Mouse (Mus musculus) layer of hippocampus, adult 18-20 months (tissue): Measurements from ENCODE around the gene Macf1. TPM values are rescaled to one million over a fixed set of nuclear protein-coding genes. Genes with fewer than 3 reads are reported as not detected.
A peak's percentile ranks its signal among the peaks of the same experiment; 100 is the strongest.
"Not testable (repeated sequence)": the region's sequence is repeated elsewhere in the genome, so short reads cannot be mapped to it uniquely, and the experiment has no call there.

Experiments used
- DNase-seq, 2 experiments: peaks; one replicate each; pipeline ENCODE4 v3.0.0; 2022; ENCODE audit warnings: low spot score in 2 of 2
- total RNA-seq, 2 experiments: library from RNA; stranded (reverse); gene quantifications; 2 replicates each; pipeline ENCODE4 v1.2.3; 2021

Gene Macf1
- total RNA-seq, 2 experiments from 2014 or later, result 219 to 233 TPM

DNA sequence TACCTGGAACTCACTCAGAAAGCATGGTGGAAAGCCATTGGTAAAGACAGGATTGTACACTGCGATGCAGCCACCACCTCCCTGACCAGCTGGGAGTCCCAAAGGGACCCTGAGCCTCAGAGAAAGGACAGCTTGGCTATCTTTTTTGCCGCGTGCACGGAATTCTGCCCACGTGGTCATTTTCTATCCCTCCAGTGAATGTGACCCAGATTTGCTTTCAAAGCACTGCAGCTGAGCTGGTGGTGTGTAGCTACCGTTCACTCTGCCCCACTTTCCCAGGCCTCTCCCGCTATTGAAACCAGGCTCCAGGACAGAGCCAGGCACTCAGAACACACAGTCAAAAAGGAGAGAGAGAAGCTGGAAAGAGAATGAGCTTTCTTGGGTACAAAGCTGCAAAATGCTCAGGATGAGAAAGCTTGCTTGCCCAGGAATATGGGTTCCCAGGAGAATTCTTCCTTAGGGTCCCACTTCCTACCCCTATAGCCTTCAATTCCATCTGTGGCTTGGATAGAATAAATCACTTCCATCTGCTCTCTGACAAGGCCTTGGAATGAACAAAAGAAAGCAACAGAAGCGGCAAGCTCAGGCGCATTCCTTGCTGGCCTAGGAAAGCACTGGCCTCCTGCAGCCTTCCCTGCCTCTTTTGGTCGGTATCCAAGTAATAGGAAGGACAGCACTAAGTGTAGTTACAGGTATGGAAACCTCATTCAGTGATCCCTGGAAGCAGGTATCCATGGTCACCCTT is 6.9 kb downstream of the Macf1 start:
- peak; percentile 42 to 63 for DNase-seq

DNA sequence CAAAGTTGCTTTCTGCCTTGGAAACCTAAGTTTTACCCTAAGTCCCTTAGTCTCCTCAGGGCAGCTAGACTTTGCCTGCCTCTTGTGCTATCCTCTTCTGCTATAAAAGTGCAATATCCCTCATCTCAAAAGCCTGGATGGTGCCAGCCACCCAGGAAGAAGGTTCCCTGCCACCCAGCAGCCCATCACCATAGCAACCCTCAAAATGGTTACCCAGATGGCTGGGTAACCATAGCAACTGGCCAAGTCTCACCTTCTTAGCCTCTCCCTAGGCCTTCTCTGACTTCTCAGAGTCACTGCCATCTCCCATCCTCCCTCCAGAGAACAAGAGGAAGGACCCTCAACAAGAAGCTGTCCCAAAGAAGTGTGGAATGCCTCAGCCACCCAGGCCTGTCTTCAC is 13.6 kb downstream of the Macf1 start:
- DNase-seq, result peak; percentile 46 to 75

DNA sequence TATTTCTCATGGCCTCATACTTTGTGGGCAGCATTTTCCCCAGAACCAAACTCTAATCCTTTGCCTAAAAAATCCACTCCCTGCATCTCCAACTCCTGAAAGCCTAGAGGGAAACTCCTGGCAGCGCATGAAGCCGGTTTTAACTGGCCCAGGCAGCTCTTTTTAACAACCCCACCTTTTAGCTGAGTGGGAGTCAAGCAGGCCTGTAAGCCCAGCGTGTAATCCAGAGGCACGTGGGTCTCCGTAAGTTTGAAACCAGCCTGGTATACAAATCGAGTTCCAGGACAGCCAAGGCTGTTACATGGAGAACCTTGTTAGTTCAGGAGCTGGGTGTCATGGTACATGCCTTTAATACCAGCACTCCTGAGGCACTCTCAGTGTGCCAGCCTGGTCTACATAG is 14.5 kb downstream of the Macf1 start:
- DNase-seq, result no peak

DNA sequence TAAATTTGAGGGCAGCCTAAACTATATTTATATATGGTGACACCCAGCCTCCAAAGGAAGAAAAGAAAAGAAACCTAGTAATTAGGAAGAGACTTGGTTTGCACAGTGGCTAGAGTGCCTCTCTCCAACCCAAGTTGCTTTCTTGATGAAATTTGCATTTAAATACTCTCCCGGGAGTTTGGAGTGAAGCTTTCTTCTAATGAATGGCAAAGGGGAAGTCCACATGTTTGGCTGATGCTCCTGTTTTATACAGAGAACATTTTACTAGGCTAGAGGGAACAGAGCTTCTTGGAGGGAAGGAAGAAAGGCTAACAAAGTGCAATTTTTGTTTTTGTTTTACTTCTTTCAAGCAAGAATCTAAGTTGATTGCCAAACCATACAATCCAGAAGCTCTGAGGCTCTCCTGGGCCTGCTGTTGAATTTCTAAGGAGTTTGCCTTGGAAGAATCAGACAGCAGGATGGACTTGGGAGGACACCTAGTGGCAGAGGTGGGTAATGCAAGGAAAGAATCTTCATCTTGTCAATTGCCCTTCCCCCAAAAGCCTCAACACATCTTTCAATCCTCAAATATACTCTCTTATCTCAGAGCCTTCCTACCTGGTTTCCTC is 16.8 kb downstream of the Macf1 start:
- DNase-seq, result peak; percentile 78 to 94

DNA sequence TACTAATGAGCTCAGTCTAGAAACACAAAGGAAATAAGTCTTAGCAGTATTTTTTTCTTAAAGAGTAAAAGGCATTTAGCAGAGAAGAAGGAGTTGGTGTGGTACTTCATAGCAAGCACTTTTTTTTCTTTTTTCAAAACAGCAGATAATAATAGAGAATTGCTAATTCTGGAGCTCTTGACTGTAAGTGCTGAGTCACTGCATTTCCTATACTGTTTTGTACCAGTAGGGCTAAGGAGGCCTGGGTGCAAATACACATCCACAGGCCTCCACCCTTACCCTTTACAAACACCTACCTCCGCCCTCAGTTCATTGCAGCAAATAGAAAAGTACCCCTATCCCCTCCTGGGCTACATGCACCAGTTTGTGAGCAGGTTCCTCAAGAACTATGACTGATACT is 17.6 kb downstream of the Macf1 start:
- no peak for DNase-seq

DNA sequence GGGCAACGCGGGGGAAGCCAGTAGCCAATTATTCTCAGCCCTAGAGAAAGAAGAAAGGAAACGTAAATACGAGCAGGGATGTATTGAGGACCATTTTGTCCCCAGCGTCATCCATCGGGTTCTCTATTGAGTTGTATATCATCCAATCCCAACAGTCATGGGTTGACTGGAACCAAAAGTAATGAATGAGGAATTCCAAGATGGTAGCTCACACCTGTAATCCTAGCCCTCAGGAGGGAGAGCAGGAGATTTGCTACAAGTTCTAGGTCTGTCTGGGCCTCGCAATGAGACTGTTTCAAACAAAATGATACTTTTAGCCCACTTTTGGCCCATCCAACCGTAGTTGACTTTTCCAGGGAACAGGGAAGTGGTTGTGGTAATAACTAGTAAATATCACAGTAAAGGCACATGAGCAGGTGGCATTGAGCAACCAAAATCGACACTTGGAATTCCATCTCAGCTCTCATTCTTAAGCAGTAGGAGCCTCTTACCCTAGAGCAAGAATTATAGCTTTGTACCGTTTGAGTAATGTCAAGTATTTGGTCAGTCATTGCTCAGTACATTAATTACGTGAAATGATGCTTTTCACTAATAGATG is 18.4 kb downstream of the Macf1 start:
- no peak for DNase-seq

DNA sequence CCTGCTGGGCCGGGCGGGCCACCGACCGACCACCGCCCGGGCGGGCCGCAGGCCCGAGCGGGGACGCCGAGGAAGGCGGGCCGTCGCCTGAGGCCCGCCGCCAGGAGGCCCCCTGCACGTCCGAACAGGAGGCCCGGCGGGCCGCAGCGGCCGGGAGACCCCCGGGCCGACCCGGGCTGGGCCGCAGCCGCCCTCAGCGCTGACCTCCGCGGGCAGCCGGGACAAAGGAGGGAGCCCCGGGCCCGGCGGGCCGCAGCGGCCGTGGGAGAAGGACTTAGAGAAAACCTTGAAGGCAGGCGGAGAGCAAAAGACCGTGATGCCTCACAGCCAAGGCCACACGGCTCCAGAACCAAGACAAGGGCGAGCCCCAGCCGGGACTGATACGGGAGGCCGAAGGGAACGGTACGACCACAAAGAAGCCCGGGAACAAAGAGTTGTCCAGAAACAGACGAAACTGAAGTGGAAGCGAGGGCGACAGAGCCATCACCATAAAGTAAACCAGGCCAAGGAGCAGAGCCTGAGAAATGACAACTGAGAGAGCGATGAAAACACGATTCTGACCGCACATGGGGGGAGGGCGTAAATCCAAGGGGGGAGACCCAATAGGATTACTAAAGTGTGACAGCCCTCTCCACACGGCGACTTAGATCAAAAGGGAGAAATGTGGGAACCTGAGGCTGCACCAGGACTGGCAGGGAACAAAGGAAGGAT is 19.1 kb downstream of the Macf1 start:
- DNase-seq, result no peak

DNA sequence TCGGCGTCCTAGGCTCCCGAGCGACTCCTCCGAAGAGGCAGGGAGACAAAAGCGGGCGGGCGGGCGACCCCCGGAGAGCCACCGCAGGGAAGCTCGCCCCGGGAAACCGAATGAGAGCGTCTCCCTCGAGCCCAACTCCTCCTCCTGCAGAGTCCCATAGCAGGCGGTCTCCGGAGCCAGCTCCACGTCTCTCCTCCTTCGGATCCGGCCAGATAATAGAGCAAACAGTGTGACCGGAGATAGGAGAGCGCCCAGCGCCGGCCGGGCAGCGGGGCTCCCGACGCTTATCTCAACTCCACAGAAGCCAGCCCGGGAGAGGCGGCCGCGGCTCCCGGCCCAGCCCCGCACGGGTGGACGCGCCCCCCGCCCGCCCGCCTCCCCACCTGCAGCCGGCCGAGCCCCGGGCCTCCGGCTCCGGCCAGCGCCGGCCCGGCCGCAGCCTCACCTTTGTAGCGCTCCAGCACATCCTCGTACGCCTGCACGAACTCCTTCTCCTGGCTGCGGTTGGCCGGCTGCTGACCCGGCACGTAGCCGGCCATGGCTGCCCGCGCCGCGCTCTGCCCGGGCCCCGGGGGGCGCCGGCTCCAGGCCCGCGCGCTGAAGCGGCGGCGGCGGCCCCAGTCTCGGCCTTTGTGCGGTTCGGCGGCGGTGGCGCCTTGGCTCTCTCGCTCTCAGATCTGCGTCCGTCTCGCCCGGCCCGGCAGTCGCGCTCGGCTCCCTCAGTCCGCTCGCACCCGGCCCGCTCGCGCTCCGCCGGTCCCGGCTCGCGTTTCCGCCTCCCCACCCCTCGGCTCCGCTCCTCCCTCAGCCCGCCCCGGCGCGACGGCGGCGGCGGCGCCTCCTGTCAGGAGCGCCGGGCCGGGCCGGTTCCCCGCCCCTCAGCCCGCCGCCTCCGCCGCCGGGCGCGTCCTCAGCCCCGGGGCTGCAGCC is 19.9 kb downstream of the Macf1 start:
- peak; percentile 56 to 71 for DNase-seq

DNA sequence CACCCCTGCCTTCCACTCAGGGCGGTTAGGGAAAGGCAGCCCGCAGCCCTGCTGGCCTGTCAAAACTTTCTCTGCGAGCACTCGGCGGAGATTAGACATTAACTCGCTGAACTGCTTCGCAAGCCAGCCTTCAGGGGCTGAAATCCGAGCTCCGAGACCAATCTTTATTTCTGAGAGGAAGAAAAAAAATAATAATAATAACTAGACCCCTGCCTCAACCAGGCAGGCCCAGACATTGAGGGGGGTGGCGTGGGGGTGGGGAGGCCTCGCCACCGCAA is 20.5 kb downstream of the Macf1 start:
- no peak for DNase-seq

DNA sequence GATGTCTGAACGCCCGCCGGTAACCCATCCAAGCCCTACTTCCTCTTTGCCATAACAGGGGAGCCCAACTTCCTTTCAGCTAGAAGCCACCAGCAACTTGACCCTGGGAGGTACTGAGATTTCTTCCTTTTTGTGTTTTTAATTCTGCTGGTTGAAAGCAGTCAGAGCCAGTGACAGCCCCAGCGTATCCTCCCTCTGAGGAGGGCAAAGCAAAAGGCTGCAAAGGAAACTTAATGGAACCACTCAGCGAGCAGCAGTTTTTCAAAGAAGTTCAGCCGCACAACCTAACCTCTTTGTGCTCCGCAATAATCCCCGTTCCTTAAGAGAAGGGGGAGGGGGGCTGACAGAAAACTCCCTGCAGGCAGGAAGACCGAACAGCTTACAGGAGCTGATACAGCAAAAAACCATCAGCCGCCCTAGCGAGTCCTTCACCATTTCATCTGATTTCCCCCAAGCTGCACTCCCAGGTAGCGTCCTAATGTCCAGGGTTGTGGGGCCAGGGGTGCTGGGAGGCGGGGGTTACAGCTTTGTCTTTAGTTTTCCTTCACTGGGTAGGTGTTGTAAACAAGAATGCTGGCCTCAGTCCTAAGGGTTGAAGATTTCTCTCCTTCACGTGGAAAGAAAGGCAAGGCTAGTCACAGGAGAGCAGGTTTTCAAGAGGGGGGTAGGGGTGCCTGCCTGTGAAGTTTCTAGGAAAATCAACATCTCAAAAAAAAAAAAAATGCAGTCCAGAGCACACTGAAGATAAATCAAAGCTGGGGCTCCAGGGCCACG is 21.1 kb downstream of the Macf1 start:
- DNase-seq, result no peak

DNA sequence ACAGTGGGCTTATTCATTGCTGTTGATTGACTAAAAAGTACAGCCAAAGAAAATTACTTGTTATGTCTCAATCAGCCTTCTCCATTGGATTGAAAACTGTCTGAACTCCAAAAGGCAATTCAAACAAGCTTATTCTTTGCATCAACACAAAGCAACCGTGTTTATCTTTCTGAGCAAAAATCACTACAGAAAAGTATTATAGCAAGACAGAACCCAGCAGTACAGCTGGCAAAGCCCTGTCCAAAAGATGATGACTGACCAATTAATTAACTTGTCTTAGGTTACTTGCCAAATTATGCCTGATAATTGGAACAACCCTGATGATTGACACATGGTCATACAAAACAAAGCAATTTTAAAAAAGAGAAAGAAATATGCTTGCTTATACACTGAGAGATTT is 26.0 kb downstream of the Macf1 start:
- no peak for DNase-seq

DNA sequence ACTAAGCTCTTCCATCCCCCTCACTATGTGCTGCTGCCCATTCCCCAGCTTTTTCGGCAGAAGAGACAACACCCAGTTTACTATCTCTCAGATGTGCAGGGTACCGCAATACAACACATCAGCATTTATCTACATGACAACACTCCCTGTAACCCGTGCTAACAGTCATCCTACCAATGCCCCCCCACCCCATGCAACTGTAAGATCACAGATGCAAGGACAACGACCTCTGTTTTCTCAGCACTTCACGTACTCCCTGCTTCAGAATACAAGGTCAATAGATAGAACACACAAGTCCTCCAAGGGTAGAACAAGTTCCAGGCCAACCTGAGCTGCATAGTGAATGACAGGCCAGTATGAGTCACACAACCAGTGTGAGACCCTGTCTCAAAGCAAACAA is 28.9 kb downstream of the Macf1 start:
- no peak for DNase-seq

DNA sequence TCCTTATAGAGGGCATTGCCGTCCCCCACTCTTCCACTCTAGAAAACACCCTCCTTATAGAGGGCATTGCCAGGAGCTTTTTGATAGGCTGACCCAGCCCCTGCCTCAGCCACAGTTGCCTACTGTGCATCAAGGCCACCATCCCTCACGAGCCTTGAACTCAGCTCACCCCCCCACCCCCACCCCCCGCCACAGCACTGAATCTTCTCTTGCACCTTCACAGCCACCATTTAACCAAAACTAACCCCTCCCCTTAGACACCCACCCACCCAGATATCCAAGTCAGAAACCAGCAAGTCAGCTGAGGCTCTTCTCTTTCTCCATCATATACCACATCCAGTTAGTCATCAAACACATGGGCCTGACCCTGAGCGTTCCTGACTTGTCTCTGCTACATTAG is 29.6 kb downstream of the Macf1 start:
- no peak for DNase-seq

DNA sequence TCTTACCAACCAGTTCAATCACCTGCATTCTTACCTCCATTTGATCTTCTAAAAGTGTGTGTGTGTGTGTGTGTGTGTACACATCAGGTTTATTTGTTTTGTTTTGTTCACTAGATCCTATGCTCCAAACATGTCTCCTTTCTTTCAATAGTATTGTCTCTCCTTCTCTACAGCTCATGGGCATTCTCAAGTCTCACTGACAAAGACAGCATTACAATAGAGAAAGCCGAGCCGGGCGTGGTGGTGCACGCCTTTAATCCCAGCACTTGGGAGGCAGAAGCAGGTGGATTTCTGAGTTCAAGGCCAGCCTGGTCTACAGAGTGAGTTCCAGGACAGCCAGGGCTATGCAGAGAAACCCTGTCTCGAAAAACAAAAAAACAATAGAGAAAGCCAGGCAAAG is 30.7 kb downstream of the Macf1 start:
- DNase-seq, result not testable (repeated sequence)

DNA sequence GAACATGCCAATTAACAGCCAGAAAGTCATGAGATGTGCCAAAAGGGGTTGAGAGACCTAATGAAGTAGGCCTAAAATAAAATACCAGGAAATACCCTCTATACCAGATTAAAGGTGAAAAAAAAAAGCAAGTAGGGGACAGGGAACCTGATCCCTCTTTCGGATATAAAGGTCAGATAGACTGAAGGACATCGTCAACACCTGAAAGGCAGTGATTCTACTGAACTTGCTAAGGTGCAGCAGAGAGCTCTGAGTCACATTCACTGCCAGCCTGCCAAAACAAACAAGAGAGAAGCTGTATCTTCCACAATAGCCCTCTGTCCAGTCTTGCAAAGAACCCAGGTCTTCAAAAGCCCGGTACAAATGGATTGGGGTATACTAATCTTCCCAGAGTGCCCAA is 32.0 kb downstream of the Macf1 start:
- no peak for DNase-seq

DNA sequence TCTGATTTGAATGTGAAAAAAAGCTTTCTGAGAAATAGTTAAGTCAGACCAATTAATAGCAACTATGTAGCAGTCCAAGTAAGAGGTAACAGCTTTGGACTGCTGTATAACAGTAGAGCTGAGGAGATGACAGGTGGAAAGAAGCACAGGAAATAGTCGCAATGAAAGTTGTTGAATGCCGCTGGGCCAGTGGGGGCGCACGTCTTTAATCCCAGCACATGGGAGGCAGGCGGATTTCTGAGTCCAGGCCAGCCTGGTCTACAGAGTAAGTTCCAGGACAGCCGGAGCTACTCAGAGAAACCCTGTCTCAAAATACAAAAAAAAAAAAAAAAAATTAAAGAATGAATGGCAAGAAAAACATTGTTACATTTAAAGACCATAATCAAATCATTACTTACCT is 35.0 kb downstream of the Macf1 start:
- DNase-seq, result no peak

DNA sequence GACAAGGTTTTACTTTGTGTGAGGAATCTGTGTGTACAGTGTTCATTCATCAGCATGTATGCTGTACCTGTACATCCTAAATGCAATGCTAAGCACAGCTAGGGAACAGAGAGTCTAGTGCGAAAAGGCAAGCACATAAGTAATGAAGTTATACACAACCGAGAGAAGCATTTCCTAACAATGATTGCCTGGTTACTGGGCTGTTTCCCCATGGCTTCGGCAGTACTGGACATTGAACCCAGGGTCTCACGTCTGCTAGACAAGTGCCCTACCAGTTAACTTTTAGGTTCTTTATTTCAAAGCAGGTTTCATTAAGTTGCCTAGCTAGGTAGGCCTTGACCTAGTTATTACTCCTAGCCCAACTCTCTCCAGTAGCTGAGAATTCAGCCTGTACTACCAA is 36.5 kb downstream of the Macf1 start:
- DNase-seq, result no peak

DNA sequence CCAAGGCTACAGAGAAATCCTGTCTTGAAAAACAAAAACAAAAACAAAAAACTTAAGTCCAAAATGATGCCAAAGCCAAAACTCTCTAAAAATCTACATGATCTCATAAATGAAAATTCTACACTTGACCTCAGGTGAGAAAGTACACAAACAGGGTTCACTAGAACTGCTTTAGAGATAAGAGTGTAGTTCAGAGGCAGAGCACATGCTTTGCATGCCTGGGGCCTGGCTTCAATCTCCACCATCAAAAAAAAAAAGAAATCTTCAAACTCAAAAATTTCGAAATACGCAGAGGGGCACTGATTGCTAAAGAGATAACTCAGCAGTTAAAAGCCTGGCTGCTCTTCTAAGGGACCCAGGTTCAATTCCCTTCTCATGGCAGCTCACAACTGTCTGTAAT is 37.1 kb downstream of the Macf1 start:
- no peak for DNase-seq

DNA sequence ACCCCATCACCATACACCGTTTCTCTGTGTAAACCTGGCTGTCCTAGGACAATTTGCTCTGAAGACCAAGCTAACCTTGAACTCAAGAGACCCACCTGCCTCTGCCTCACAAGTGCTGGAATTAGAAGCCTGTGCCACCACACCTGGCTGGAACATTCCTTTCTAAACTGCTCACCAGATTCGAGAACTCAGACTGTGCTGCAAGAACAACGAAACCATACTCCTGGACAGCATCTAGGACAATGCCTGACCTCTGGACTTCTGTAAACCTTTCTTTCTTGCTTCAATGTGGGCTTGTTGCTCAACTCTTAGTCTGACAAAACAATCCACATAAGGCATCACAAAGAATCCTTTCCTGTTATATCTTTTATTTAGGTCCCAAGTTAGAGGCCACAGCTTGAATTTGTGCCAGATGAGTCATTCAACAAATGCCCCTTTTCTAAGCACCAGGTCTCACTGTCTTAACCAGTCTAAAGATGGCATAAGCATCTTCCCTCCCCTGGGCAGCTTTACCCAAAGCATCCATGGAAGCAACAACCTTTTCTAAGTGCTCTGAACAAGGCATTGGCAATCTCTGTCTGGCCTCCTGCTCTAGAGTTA is 38.8 kb downstream of the Macf1 start:
- DNase-seq, result no peak

DNA sequence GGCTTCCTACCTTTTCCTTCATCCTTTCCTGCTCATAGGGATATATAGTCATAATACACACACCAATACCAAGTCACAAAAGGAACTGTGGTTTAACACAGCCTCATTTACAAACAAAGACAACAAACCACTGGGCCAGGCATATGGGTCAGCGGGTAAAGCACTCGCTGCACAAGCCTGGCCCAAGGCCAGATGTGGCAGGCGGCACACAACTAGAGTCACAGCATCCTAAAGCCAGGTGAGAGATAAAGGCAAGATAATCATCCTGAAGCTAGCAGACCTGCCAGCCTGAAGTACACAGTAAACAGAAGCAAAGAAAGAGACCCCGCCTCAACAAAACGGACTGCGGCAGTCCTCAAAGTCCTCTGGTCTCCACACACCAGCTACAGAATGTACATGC is 40.6 kb downstream of the Macf1 start:
- no peak for DNase-seq
